Mouse (Mus musculus): ENCODE results near the gene Usp48.

DNA sequence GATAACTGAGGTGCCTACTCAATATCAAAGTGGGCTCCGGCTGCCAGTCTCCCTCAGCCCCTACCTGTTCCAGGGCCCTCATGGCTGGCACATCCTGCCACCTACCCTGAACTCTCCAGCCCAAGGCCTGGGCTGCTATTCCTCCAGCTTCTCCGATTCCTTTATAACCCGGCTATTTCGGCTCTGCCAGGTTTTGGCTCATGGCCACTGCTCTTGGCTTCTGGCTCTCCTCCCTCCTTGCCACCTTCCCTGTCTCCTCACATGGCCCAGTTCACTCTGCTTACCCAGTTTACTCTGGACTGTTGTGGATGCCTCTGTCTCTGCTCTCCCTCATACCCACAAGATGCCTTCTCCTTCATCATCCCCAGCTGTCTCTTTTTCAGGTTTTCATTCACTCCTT is 2.6 kb upstream of the Usp48 start:
- TF ChIP-seq CTCF (IDR thresholded peaks at IDR 0.05; ENCODE audit: low read depth, low read length) (no peak), POLR2A (IDR thresholded peaks at IDR 0.05; ENCODE audit: borderline replicate concordance, low read depth, low read length) (no peak)
